Mouse (Mus musculus): ENCODE measurements at regions not wholly inside any gene's neighbourhood (a gene's known extent, or its start where the extent isn't known, plus 50 kb on each side); places are given as distances from the start of the nearest gene placed in this dataset.

DNA sequence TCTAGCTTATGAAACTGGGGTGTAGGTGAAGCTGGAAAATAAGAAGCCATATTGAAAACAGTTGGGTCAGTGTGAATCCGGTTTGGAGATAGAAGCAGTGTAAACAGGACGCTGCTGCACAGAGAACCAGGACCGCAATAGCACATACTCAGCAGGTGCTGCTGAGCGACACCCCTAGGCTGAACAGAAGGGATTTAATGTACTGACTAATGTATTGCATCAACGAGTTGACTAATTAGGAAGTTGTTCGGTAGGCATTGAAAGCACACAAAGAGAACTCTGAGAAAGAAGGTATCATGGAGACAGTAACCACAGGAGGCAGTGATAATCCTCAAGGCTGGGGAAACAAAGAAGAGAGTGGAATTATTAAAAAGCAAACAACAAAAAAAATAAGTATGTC is 111.4 kb upstream of the Med14 start:
- TF ChIP-seq GATA1 (IDR thresholded peaks at IDR 0.05; ENCODE audit: low read length) (no peak), TAL1 (IDR thresholded peaks at IDR 0.05; ENCODE audit: low read length) (no peak)

Measured in erythroblast, embryonic 14.5 days (primary cell).